Mouse (Mus musculus) midbrain, embryonic 10.5 days (tissue): ENCODE data around the gene Mecr. TPM values are rescaled to one million over a fixed set of nuclear protein-coding genes. Genes with fewer than 3 reads are reported as not detected.

ENCODE experiments used
- DNase-seq: peaks from one replicate; pipeline ENCODE4 v3.0.0-alpha.2; 2017; ENCODE audit warnings: low spot score
- H3K27ac ChIP-seq: fragments of 300-500 bp; sonication (generic); replicated peaks from 2 replicates; pipeline ENCODE4 v1.5.1; 2016; ENCODE audit warnings: mild to moderate bottlenecking
- H3K27me3 ChIP-seq: fragments of 300-500 bp; sonication (generic); 2 replicates; pipeline ENCODE4 v1.6.1; 2016; ENCODE audit warnings: low read depth, mild to moderate bottlenecking; ENCODE audit not compliant: poor library complexity, severe bottlenecking
- H3K36me3 ChIP-seq: fragments of 300-500 bp; sonication (generic); 2 replicates; pipeline ENCODE4 v1.6.1; 2016; ENCODE audit warnings: mild to moderate bottlenecking, moderate library complexity
- H3K4me1 ChIP-seq: fragments of 300-500 bp; sonication (generic); 2 replicates; pipeline ENCODE4 v1.6.1; 2016
- H3K4me3 ChIP-seq: fragments of 300-500 bp; sonication (generic); 2 replicates; pipeline ENCODE4 v1.5.1; 2016; ENCODE audit warnings: mild to moderate bottlenecking, moderate library complexity
- H3K9me3 ChIP-seq: fragments of 300-500 bp; sonication (generic); replicated peaks from 2 replicates; pipeline ENCODE4 v1.6.1; 2016; ENCODE audit warnings: mild to moderate bottlenecking
- WGBS: fragments of 180-500 bp; shearing (Covaris S2); methylation state at CpG from one replicate; pipeline ENCODE4 v1.1.7; 2016; 5-methylcytosine and 5-hydroxymethylcytosine counted together
- polyA plus RNA-seq: library from polyadenylated mRNA; unstranded; fragments of >200 nt; fragmentation: Nextera tagmentation; extraction: Ambion mirVana; gene quantifications from 2 replicates; pipeline ENCODE4 v1.2.1, GENCODE M21; 2016

Gene Mecr
- polyA plus RNA-seq, 1 experiment from 2014 or later: 58.0 TPM

DNA sequence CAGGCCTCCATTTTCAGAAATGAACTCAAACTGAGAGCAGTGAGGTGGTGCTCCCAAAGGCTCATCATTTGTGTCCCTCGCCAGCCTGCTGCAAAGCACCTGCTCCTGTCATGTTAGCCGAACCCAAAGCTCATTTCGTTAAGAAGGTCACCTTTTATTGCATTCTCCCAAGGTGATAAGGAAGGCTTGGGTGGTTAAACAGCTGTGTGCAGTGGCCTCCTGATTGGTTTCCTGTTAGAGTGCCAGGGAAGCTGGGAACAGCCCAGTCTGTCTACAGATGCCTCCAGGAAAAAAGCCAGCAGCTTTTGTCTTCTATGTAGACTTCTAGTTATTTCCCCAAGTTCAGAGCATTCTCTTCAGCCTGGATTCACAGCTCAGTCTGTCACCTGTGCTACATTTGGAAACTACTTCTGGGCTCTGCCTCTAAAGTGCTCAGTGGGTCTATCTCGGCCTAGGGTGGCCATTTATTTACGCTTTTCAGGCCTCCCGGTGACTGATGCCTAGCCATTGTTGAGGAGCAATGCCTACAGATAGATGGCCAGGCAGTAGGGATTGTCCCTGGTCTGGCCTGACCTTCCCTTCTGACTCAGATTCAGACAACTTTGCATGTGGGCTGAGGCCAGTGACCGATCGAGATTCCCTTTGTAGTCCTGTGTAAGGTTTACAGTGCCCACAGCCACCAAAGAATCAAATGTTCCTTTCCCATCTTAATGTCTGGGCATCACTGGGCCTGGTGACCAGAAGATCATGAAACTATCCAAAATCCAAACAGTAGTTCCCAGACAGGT is 2.9 kb downstream of the Mecr start:
- no peak for DNase-seq
- no peaks in the 10 kb centered on the region for H3K9me3 ChIP-seq
- H3K36me3 ChIP-seq: peaks cover 13% of the 10 kb centered on the region
- H3K4me1 ChIP-seq: peaks cover 18% of the 10 kb centered on the region
- 88% methylated on average over 8 of the region's 8 CpGs for WGBS
- H3K27ac ChIP-seq: no peak overlapping the region
- peaks cover 10% of the 10 kb centered on the region for H3K27me3 ChIP-seq
- H3K4me3 ChIP-seq: no peak overlapping the region

DNA sequence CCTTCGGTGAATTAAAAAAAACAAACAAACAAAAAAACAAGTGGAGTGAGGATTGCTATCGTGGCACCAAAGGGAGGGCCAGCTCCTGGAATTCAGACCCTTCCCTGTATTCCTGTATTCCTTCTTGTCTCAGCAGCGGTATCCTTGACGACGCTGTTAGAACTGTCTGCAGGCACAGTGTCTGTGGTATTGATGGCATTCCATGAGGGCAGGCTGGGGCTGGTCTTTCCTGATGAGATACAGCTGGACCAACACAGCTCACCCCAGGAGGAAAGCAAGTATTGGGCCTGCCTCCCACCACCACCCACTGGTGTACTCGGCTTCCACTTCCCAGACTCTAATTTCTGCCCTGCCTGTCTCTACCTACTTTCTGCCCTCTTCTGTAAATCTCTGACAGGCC is 4.8 kb downstream of the Mecr start:
- H3K36me3 ChIP-seq: peaks cover 13% of the 10 kb centered on the region
- DNase-seq: peak; percentile 49
- H3K4me3 ChIP-seq: no peak overlapping the region
- H3K27ac ChIP-seq: no peak overlapping the region
- H3K27me3 ChIP-seq: no peaks in the 10 kb centered on the region
- H3K4me1 ChIP-seq: peaks cover 16% of the 10 kb centered on the region
- WGBS: 83% methylated on average over 6 of the region's 6 CpGs
- no peaks in the 10 kb centered on the region for H3K9me3 ChIP-seq

DNA sequence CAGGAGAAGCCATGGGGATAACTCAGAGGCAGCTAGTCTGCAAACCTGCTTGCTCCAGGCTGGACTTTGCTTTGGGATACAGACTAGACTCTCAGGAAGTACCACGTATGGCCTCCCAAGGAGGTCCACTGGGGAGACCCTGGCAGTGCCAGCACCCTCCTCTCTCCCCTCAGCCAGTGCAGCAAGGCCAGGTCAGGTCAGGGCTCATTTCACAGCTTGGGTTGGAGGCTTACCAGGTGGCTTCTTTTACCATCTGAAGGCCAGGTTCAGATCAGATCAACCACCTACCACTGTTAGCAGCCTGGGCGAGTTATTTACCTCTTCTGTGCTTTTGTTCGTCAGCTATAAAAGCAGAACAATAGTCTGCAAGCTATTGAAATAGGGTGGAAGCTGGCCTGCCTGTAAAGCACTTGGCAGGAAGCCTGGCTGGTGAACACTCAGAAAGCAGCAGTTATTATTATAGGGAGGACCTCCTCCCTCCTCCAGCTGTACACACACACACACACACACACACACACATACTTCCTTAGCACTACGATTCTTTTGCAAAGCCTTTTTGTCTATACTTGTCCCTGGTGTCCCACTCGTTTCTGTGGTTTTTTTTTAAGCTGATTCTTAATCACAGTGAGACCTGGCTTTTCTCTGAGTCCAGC is 6.8 kb downstream of the Mecr start:
- Histone ChIP-seq H3K36me3 (peaks cover 13% of the 10 kb centered on the region), H3K27me3 (no peaks in the 10 kb centered on the region), H3K27ac (no peak overlapping the region), H3K4me1 (0 out of 2 replicates have a peak, but pooled peaks cover under 1% of the 10 kb centered on the region), H3K4me3 (no peak overlapping the region), H3K9me3 (no peaks in the 10 kb centered on the region)
- WGBS: 51% methylated on average over 5 of the region's 5 CpGs
- DNase-seq: no peak

DNA sequence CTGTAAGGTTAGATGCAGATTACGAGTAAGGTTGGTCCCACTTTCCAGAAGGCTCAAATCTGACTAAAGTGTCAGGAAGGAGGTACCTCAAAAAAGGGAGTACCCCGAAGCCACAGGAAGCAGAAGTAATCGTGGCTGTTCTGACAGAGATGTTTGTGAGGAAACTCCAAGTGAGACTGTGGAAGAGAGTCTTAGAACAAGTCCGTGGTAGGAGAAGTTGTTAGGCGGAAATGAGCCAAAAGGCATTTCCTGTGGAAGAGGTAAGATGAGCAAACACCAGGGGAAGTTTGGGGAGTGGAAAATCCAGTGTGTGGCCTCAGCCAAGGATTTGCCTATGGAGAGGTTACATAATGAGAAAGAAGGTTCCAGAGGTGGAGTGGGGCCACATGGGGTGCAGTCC is 11.7 kb downstream of the Mecr start:
- Histone ChIP-seq H3K4me3 (no peak overlapping the region), H3K27ac (no peak overlapping the region), H3K36me3 (peaks cover 18% of the 10 kb centered on the region), H3K27me3 (no peaks in the 10 kb centered on the region), H3K4me1 (no peaks in the 10 kb centered on the region), H3K9me3 (no peaks in the 10 kb centered on the region)
- whole genome bisulfite sequencing: 84% methylated on average over 5 of the region's 5 CpGs
- DNase-seq: no peak

DNA sequence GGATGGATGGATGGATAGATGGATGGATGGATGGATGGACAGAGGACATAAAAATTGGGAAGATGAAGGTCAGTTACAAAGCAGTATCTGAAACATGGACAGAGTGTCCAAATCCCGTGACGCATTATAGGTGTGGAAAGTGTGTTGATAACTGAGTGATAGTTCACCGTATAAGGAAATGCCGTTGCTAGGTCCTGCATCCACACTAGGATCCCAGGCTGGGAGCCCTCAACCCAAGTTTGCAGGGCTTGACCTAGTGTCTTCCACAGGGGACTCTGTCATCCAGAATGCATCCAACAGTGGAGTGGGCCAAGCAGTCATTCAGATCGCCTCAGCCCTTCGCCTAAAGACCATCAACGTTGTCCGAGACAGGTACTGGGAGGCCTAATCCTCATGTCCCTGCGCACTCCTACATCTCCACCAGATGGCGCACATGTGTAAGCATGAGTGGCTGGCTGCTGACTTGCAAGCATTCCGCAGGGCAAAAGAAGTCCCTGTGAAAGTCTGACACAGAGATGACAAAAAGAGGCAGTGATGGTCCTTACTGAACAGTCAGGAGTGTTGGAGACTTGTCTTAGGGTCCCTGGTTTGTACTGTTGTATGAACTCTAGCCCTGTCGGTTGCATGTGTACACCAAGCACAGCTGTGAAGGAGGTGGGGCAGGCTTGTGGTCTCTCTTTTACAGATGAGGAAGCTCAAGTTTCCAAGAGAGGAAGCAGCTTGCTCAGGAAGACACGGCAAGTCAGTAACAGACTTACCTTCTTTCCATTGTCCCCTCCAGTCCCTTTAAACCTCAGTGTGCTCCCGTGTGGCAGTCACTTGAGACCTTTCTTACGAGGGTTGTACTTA is 17.4 kb downstream of the Mecr start:
- Histone ChIP-seq H3K27ac (no peak overlapping the region), H3K9me3 (no peaks in the 10 kb centered on the region), H3K4me3 (no peak overlapping the region), H3K4me1 (no peaks in the 10 kb centered on the region), H3K27me3 (no peaks in the 10 kb centered on the region), H3K36me3 (peaks cover 59% of the 10 kb centered on the region)
- WGBS: 56% methylated on average over 15 of the region's 15 CpGs
- DNase-seq: peak; percentile 74

DNA sequence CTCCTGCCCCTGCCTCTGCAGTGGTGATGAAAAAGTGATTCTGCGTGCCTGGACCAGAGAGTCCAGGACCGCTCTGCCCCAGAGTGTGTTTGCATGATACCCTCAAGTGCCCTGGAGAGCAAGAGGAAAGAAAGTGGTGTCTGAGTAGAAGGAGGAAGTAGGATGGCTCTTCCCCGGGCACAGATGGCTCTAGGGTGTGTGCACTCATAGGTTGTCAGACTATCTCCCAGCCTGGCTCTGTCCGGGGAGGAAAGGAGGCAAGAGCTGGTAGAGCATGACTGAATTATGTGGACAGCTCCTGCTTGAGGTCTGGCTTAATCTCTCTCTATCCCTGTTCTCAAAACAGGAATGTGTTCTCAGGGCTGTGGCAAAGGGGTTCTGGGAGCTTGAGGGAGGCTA is 18.1 kb downstream of the Mecr start:
- Histone ChIP-seq H3K36me3 (peaks cover 63% of the 10 kb centered on the region), H3K4me3 (no peak overlapping the region), H3K9me3 (no peaks in the 10 kb centered on the region)

DNA sequence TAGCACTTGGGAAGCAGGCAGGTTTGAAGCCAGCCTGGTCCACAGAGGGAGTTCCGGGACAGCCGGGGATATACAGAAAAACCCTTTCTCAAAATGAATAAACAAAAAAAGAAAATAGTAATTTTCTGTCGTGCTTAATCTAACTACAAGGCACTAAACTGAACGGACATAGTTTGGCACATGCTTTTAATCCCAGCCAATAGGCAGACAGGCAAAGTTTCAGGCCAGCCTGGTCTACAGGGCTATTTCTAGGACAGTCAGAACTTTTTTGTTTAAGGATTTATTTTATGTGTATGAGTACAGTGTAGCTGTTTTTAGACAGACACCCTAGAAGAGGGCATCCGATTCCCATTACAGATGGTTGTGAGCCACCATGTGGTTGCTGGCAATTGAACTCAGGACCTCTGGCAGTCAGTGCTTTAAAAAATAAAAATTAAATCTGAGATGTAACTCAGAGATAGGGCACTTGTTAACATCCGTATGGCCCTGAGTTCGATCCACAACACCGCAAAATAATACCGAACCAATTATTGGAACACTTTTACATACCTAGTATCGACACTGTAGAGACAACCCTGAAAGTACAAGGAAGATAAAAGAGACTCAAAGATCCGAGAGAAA is 29.5 kb downstream of the Mecr start:
- no peaks in the 10 kb centered on the region for H3K9me3 ChIP-seq
- no peak for DNase-seq
- no peaks in the 10 kb centered on the region for H3K27me3 ChIP-seq
- H3K27ac ChIP-seq: peak overlapping the region; percentile 100
- peaks cover 14% of the 10 kb centered on the region for H3K36me3 ChIP-seq
- H3K4me3 ChIP-seq: peak overlapping the region; percentile 83
- 15% methylated on average over 11 of the region's 11 CpGs for WGBS
- H3K4me1 ChIP-seq: peaks cover 36% of the 10 kb centered on the region

More for the DNA sequence above, 18.1 kb downstream of the Mecr start:
- WGBS: 81% methylated on average over 4 of the region's 4 CpGs
- Histone ChIP-seq H3K27me3 (no peaks in the 10 kb centered on the region), H3K4me1 (no peaks in the 10 kb centered on the region), H3K27ac (no peak overlapping the region)
- no peak for DNase-seq

DNA sequence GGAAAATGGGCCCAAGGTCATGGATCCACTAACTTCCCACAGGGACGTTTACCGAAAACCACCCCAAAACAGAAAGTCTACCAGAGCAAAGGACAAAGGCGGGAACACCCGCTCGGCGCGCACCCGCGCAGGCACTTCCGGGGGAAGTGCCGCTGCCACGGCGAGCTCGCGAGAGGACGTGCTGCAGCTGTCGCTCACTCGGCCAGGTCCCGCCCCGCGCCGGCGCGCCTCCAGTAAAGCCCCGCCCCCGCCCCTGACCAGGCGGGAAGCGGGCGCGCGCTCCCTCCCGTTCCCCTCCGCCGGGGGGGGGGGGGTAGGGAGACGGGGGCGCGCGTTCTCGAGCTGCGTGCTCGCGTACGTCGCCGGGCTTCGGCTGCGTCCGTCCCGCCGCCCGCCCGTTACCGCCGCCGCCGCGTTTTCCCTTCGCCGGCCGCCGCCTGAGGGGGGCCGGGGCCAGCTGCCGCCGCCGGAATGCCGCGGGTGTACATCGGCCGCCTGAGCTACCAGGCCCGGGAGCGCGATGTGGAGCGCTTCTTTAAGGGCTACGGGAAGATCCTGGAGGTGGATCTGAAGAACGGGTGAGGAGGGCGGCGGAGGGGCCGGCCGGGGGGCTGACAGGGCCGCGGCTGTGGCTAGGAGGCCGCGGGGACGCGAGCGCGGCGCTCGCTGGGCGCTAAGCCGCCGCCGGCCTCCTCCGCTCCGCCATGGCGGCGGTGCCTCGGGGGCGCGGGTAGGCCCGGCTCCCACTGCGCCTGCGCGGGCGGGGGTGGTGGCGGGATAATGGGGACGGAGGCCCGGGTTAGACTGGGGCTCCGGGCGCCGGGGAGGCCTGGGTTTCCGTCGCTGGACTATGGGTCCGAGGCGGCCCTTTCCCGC is 30.3 kb downstream of the Mecr start, which contains the start of gene Srsf4:
Gene Srsf4 (plus strand): TSS at position 325 of the 876 bp plus-strand sequence.
- peak; percentile 98 for DNase-seq
- Histone ChIP-seq H3K27ac (peak within 1 kb of the TSS; percentile 100), H3K9me3 (no peaks in the 10 kb centered on the region), H3K4me3 (peak within 1 kb of the TSS; percentile 83), H3K4me1 (peaks cover 43% of the 10 kb centered on the region), H3K27me3 (no peaks in the 10 kb centered on the region), H3K36me3 (peaks cover 12% of the 10 kb centered on the region)
- under 1% methylated on average over 106 of the region's 116 CpGs for WGBS

DNA sequence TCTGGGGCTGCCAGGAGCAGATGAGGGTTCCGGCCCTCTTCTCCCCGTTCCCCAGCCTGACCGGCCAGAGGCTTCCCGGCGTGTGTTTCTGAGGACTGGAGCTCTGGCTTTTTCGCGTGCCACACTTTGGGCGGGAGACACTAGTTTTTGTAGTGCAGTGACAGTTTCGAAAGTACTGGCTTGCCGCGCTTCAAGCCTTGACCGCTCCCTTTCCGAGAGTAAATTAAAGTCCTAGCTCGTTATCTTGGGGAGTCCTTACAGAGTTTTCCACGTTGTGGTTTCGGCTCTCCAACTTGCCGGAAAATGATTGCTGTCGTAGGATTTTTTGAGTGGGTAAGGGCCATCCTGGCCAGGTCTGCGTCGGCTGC is 30.9 kb downstream of the Mecr start:
- peak overlapping the region; percentile 83 for H3K4me3 ChIP-seq
- H3K27me3 ChIP-seq: no peaks in the 10 kb centered on the region
- under 1% methylated on average over 20 of the region's 20 CpGs for WGBS
- peaks cover 44% of the 10 kb centered on the region for H3K4me1 ChIP-seq
- no peaks in the 10 kb centered on the region for H3K9me3 ChIP-seq
- H3K36me3 ChIP-seq: peaks cover 12% of the 10 kb centered on the region
- H3K27ac ChIP-seq: peak overlapping the region; percentile 100
- DNase-seq: no peak

DNA sequence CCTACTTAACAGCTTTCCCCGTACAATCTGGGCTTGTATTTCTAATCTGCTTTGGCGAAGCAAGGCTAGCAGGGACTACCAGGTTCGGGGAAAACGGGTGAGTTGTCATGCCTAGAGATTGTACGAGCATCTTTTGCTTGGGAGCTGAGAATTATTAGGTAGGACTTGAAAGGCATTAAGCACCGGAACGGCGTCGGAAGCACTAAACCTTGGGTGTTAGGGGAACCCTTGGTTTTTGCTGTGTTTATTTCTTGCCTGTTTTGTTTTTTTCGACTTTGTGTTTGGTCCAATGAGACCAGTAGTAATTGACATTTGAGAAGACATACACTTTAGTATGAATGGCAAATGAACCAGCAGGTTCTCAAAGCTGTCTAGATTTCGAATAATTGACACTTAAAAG is 31.3 kb downstream of the Mecr start:
- no peaks in the 10 kb centered on the region for H3K9me3 ChIP-seq
- DNase-seq: no peak
- H3K4me1 ChIP-seq: peaks cover 47% of the 10 kb centered on the region
- peaks cover 9% of the 10 kb centered on the region for H3K36me3 ChIP-seq
- peak overlapping the region; percentile 83 for H3K4me3 ChIP-seq
- 7% methylated on average over 11 of the region's 11 CpGs for WGBS
- peak overlapping the region; percentile 100 for H3K27ac ChIP-seq
- H3K27me3 ChIP-seq: no peaks in the 10 kb centered on the region

DNA sequence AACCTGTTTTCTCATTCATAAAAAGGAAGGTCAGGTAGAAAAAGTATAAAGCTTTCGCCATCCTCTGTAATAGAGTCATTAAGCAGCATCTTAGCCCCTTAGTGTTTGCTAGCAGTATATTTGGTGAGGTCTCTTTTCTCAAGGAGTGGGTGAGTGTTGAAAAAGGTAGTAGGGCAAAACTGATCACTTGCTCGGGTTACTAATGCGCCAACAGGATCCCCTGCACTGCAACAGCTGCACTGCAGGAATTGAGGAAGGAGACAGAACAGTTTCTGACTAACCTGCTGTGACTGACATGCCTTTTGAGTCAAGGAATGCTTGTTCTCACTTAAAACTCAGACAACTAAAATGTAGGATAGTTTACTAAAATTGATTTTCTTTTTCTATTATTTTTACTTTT is 32.0 kb downstream of the Mecr start:
- 45% methylated on average over 3 of the region's 3 CpGs for WGBS
- H3K27ac ChIP-seq: peak overlapping the region; percentile 100; the same call in 1 of the 2 replicates
- DNase-seq: no peak
- H3K4me3 ChIP-seq: peak overlapping the region; percentile 83
- no peaks in the 10 kb centered on the region for H3K9me3 ChIP-seq
- H3K36me3 ChIP-seq: peaks cover 7% of the 10 kb centered on the region; the same call in 1 of the 2 replicates
- H3K4me1 ChIP-seq: peaks cover 52% of the 10 kb centered on the region
- no peaks in the 10 kb centered on the region for H3K27me3 ChIP-seq
